Mouse (Mus musculus) ES-Bruce4 (cell line): ENCODE data around the gene Dst. TPM values are rescaled to one million over a fixed set of nuclear protein-coding genes. Genes with fewer than 3 reads are reported as not detected.

Experiments
- H3K27ac ChIP-seq: 2 replicates; pipeline ENCODE4 v1.5.1; 2012; ENCODE audit warnings: low read length, inconsistent platforms; ENCODE audit not compliant: insufficient read depth
- H3K27me3 ChIP-seq: 2 replicates; pipeline ENCODE4 v1.6.1; 2012; ENCODE audit warnings: mild to moderate bottlenecking, low read length, inconsistent platforms; ENCODE audit not compliant: control insufficient read depth, poor library complexity, insufficient read depth, severe bottlenecking
- H3K36me3 ChIP-seq: 2 replicates; pipeline ENCODE4 v1.6.1; 2012; ENCODE audit warnings: inconsistent platforms, mild to moderate bottlenecking, low read length, moderate library complexity; ENCODE audit not compliant: control insufficient read depth, poor library complexity, insufficient read depth, severe bottlenecking
- H3K4me1 ChIP-seq: one replicate; pipeline ENCODE4 v1.8.1; 2011; ENCODE audit warnings: low read length; ENCODE audit not compliant: control insufficient read depth, insufficient read depth
- H3K4me3 ChIP-seq: 2 replicates; pipeline ENCODE4 v1.5.1; 2011; ENCODE audit warnings: low read depth, mild to moderate bottlenecking, low read length
- H3K9ac ChIP-seq: 2 replicates; pipeline ENCODE4 v1.6.1; 2012; ENCODE audit warnings: low read depth, mild to moderate bottlenecking, inconsistent platforms; ENCODE audit not compliant: poor library complexity, severe bottlenecking
- H3K9me3 ChIP-seq: replicated peaks from 2 replicates; pipeline ENCODE4 v1.6.1; 2012; ENCODE audit warnings: mild to moderate bottlenecking, low read length, inconsistent platforms; ENCODE audit not compliant: control insufficient read depth, poor library complexity, insufficient read depth, severe bottlenecking
- CTCF ChIP-seq: IDR thresholded peaks from one replicate; pipeline ENCODE4 v1.8.1; 2011; ENCODE audit warnings: low read depth, low read length
- EP300 ChIP-seq: IDR thresholded peaks from 2 replicates; pipeline ENCODE4 v1.6.1; 2011; ENCODE audit warnings: low read depth, low read length; ENCODE audit not compliant: insufficient read depth
- POLR2A ChIP-seq: IDR thresholded peaks from one replicate; pipeline ENCODE4 v1.8.1; 2011; ENCODE audit warnings: low read length; ENCODE audit not compliant: insufficient read depth
- polyA plus RNA-seq: library from polyadenylated mRNA; stranded (reverse); fragments of >200 nt; gene quantifications from 2 replicates; pipeline ENCODE4 v1.2.4, GENCODE M21; 2011; ENCODE audit warnings: low read depth; ENCODE audit not compliant: missing spikeins, insufficient read depth, insufficient read length

Gene Dst
- polyA plus RNA-seq, 1 experiment, result 296 TPM

DNA sequence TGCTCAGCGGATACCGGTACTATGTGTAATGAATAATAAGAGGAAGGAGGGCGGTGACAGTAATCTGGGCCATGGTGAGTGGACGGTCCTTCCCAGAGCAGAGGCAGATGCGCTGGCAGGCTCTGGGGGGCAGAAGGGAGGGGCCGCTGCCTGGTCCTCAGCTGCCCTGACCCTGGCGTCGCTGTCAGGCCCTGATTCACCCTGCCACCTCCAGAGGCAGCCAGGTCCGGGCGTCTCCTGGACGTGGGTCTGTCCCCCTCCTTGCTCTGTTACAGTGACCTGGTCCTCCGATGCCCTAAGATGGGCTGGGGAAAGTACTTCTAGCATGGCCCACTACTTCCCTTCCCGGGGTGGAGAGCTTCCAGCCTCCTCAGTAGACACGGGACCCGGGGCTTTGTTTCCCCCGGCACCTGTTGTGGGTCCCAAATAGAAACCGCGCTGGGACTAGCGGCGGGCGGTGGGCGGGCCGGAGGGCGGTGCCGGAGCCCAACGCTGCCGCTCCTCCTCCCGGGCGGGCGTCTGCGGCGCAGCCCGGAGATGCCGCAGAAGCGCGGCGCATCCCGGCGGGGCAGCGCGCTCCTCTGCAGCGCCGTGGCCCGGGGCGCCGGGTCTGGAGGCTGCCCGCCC lies 103.1 kb downstream of the Dst start:
- Histone ChIP-seq H3K27me3 (no peaks in the 10 kb centered on the region), H3K9ac (peak overlapping the region; percentile 91), H3K4me3 (peak overlapping the region; percentile 83), H3K36me3 (no peaks in the 10 kb centered on the region), H3K4me1 (no peaks in the 10 kb centered on the region), H3K27ac (peak overlapping the region; percentile 61), H3K9me3 (no peaks in the 10 kb centered on the region)
- no peak for TF ChIP-seq POLR2A
- peak; percentile 30 for TF ChIP-seq CTCF
- 0 out of 2 replicates have a peak, but pooled peaks have one; percentile 6 for TF ChIP-seq EP300

DNA sequence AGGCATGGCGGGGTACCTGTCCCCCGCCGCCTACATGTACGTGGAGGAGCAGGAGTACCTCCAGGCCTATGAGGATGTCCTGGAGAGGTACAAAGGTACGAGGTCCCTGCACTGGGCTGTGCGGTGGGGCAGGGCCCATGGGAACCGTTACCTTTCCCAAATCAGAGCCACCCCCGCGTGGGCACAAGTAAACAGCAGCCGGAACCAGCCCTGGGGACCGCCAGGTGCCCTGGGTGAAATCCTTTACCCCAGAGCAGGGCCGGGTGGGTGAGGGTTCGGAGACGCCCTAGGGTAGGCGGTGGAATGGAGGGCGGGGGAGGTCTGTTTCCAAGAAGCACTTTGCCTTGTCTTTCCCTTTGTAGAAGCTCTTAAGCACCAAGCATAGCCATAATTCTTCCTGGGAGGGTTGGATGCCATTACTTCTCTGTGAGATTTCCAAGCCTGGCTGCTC lies 103.8 kb downstream of the Dst start:
- Histone ChIP-seq H3K4me1 (no peaks in the 10 kb centered on the region), H3K9me3 (no peaks in the 10 kb centered on the region), H3K4me3 (peak overlapping the region; percentile 83), H3K36me3 (no peaks in the 10 kb centered on the region), H3K9ac (peak overlapping the region; percentile 91), H3K27ac (no peak overlapping the region), H3K27me3 (no peaks in the 10 kb centered on the region)
- no peak for TF ChIP-seq EP300
- no peak for TF ChIP-seq CTCF

DNA sequence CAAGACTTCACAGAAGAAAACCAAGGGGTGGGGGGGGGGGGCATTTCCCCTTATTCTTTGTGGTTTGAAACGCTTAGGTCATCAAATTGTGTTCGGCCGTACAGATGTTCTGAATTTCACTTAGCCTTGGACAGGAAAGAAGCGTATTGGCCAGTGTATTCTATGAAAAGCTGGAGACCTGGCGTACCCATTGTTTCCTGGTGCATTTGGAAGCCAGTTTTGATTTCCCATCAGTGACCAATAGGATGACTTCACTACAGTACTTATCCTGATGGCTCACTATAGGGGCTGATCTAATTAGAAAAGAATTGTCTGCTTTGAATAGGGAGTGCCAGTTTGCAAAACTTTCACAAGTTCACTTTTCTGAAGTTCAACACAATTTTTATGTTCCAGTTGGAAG lies 105.5 kb downstream of the Dst start:
- no peak for TF ChIP-seq POLR2A
- no peak for TF ChIP-seq EP300
- no peak for TF ChIP-seq CTCF
- H3K36me3 ChIP-seq, result no peaks in the 10 kb centered on the region
- H3K27ac ChIP-seq, result no peak overlapping the region
- H3K27me3 ChIP-seq, result no peaks in the 10 kb centered on the region
- H3K4me1 ChIP-seq, result no peaks in the 10 kb centered on the region
- no peak overlapping the region for H3K4me3 ChIP-seq
- H3K9ac ChIP-seq, result no peak overlapping the region
- H3K9me3 ChIP-seq, result no peaks in the 10 kb centered on the region

- Histone ChIP-seq H3K4me3 (no peak overlapping the region), H3K9ac (no peak overlapping the region), H3K4me1 (peaks cover 2% of the 10 kb centered on the region), H3K9me3 (no peaks in the 10 kb centered on the region), H3K36me3 (no peaks in the 10 kb centered on the region), H3K27ac (no peak overlapping the region), H3K27me3 (no peaks in the 10 kb centered on the region)
- no peak for TF ChIP-seq CTCF
- no peak for TF ChIP-seq POLR2A
- TF ChIP-seq EP300, result no peak
These were observed 108.8 kb downstream of the Dst start for GRCm38 (mm10) chr1:34016780-34017179.

DNA sequence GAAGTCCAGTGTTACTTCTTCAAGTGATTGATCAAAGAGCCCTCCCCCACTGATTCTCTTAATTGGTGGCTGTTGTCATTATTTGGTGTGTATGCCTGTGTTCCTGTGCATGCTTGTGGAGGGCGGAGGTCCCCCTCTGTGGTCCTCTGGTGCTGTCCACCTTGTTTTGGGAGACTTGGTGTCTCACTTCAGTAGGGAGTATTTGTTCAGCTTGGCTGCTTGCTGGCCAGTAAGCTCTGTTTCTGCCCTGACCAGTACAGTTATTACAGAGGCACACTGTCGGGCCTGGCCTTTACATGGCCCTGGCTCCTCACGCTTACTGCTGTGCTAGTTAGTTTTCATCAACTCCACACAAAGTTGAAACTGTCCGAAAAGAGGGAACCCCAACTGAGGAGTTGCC lies 109.3 kb downstream of the Dst start:
- Histone ChIP-seq H3K36me3 (no peaks in the 10 kb centered on the region), H3K9me3 (no peaks in the 10 kb centered on the region), H3K4me1 (peaks cover 2% of the 10 kb centered on the region), H3K27me3 (no peaks in the 10 kb centered on the region), H3K4me3 (no peak overlapping the region), H3K27ac (no peak overlapping the region), H3K9ac (no peak overlapping the region)
- TF ChIP-seq CTCF (no peak), POLR2A (no peak), EP300 (no peak)

- H3K9ac ChIP-seq, result no peak overlapping the region
- H3K4me1 ChIP-seq, result peaks cover 2% of the 10 kb centered on the region
- H3K4me3 ChIP-seq, result no peak overlapping the region
- no peaks in the 10 kb centered on the region for H3K27me3 ChIP-seq
- TF ChIP-seq CTCF (no peak), EP300 (no peak), POLR2A (no peak)
- no peaks in the 10 kb centered on the region for H3K9me3 ChIP-seq
- no peak overlapping the region for H3K27ac ChIP-seq
- no peaks in the 10 kb centered on the region for H3K36me3 ChIP-seq
These were observed 112.6 kb downstream of the Dst start for GRCm38 (mm10) chr1:34020599-34020998.
